Mouse (Mus musculus): ENCODE results near the gene Lmod3. TPM values are rescaled to one million over a fixed set of nuclear protein-coding genes. Genes with fewer than 3 reads are reported as not detected.

The Lmod3 gene
- polyA plus RNA-seq, 1 experiment = 55.6 TPM

DNA sequence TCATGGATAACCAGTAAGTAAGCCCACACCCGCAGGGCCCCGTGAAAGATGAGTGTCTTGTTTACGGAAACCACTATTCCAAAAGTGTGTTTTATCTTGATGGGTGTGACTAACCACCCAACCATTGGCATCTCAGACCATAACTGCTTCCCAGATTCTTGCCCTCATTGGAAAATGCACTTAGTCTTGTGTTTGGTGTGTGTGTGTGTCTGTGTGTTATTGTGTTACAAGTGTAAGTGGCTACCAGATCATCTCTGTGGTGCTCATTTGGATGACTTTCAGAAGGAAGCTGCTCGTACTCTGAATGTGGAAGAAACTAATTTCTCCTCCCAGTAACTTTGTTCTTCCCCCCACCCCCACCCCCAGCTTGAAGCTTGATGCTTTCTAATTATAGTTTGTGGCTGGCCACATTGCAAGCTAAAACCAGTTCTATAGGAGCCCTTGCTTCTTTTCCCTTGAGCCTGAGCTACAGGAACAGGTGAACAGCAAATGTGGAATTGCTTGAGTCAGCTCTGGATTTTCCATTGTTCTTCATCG, 29.6 kb downstream of the Lmod3 start:
- Histone ChIP-seq H3K4me2 (ENCODE audit: low read depth) (peak overlapping the region; percentile 68), H3ac (ENCODE audit: control insufficient read depth, insufficient read length) (no peak overlapping the region), H3K4me3 (peak overlapping the region; percentile 5), H3K36me3 (ENCODE audit: control insufficient read depth, insufficient read depth) (peaks cover 22% of the 10 kb centered on the region), H3K79me2 (ENCODE audit: control insufficient read depth, insufficient read depth) (peaks cover 69% of the 10 kb centered on the region), H3K27me3 (ENCODE audit: control insufficient read depth, insufficient read depth, insufficient read length) (no peaks in the 10 kb centered on the region)
- TF ChIP-seq E2F4 (IDR thresholded peaks at IDR 0.05; ENCODE audit: insufficient read depth) (no peak), TCF12 (IDR thresholded peaks at IDR 0.05; ENCODE audit: insufficient read depth, poor library complexity, severe bottlenecking) (peak; percentile 89), TCF3 (IDR thresholded peaks at IDR 0.05; ENCODE audit: insufficient read length, low read depth) (no peak), MYOG (IDR thresholded peaks at IDR 0.05; ENCODE audit: control insufficient read depth in 1 of 3, insufficient read depth in 1 of 3, insufficient read length in 2 of 3, low read depth in 2 of 3) (peak in 2 of 3 experiments; percentile 18 to 37), REST (IDR thresholded peaks at IDR 0.05; ENCODE audit: insufficient read depth, insufficient read length) (no peak), MAX (IDR thresholded peaks at IDR 0.05; ENCODE audit: low read depth) (no peak), SRF (IDR thresholded peaks at IDR 0.05; ENCODE audit: control insufficient read depth, insufficient read length, low read depth) (no peak), MYOD1 (IDR thresholded peaks at IDR 0.05; ENCODE audit: control insufficient read depth in 1 of 3, insufficient read length in 2 of 3, low read depth in 2 of 3) (peak; percentile 90 to 92 (median 90)), POLR2AphosphoS2 (IDR thresholded peaks at IDR 0.05; ENCODE audit: insufficient read length, low read depth) (peak; percentile 28), USF1 (IDR thresholded peaks at IDR 0.05; ENCODE audit: low read depth) (no peak), CEBPB (IDR thresholded peaks at IDR 0.05; ENCODE audit: insufficient read depth, poor library complexity, severe bottlenecking) (no peak), POLR2A (IDR thresholded peaks at IDR 0.05; ENCODE audit: insufficient read length, low read depth) (no peak)

DNA sequence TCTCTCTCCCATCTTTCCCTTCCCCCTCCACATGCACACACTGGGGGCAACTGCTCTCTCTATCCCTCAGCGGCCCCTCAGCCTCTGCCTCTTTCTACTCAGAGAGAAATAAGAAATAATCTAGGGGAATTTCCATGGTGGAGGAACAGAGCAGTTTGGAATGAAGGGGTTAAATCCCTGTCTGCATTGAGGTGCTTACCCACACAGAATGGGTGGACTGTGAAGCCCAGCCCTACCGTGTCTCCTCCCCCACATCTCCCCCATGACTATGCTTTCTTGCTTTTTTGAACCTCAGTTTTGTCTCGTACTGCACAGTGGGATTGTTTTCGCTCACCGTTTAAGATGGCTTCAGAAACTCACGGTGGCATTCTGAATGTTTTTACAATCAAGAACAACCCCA, 30.2 kb downstream of the Lmod3 start:
- H3K27me3 ChIP-seq (ENCODE audit: control insufficient read depth, insufficient read depth, insufficient read length) = no peaks in the 10 kb centered on the region
- TF ChIP-seq E2F4 (IDR thresholded peaks at IDR 0.05; ENCODE audit: insufficient read depth) = no peak
- TF ChIP-seq SRF (IDR thresholded peaks at IDR 0.05; ENCODE audit: control insufficient read depth, insufficient read length, low read depth) = no peak
- TF ChIP-seq MYOG (IDR thresholded peaks at IDR 0.05; ENCODE audit: control insufficient read depth in 1 of 3, insufficient read depth in 1 of 3, insufficient read length in 2 of 3, low read depth in 2 of 3) = no peak
- no peak for TF ChIP-seq USF1 (IDR thresholded peaks at IDR 0.05; ENCODE audit: low read depth)
- TF ChIP-seq MAX (IDR thresholded peaks at IDR 0.05; ENCODE audit: low read depth) = no peak
- peak; percentile 15 for TF ChIP-seq POLR2A (IDR thresholded peaks at IDR 0.05; ENCODE audit: insufficient read length, low read depth)
- TF ChIP-seq CEBPB (IDR thresholded peaks at IDR 0.05; ENCODE audit: insufficient read depth, poor library complexity, severe bottlenecking) = no peak
- peak; percentile 52 for TF ChIP-seq POLR2AphosphoS2 (IDR thresholded peaks at IDR 0.05; ENCODE audit: insufficient read length, low read depth)
- no peak for TF ChIP-seq TCF12 (IDR thresholded peaks at IDR 0.05; ENCODE audit: insufficient read depth, poor library complexity, severe bottlenecking)
- TF ChIP-seq REST (IDR thresholded peaks at IDR 0.05; ENCODE audit: insufficient read depth, insufficient read length) = no peak
- TF ChIP-seq TCF3 (IDR thresholded peaks at IDR 0.05; ENCODE audit: insufficient read length, low read depth) = no peak
- TF ChIP-seq MYOD1 (IDR thresholded peaks at IDR 0.05; ENCODE audit: control insufficient read depth in 1 of 3, insufficient read length in 2 of 3, low read depth in 2 of 3) = peak in 1 of 3 experiments; percentile 26
- H3K79me2 ChIP-seq (ENCODE audit: control insufficient read depth, insufficient read depth) = peaks cover 73% of the 10 kb centered on the region
- peak overlapping the region; percentile 68 for H3K4me2 ChIP-seq (ENCODE audit: low read depth)
- H3K36me3 ChIP-seq (ENCODE audit: control insufficient read depth, insufficient read depth) = peaks cover 22% of the 10 kb centered on the region
- no peak overlapping the region for H3ac ChIP-seq (ENCODE audit: control insufficient read depth, insufficient read length)
- peak overlapping the region; percentile 5 for H3K4me3 ChIP-seq

DNA sequence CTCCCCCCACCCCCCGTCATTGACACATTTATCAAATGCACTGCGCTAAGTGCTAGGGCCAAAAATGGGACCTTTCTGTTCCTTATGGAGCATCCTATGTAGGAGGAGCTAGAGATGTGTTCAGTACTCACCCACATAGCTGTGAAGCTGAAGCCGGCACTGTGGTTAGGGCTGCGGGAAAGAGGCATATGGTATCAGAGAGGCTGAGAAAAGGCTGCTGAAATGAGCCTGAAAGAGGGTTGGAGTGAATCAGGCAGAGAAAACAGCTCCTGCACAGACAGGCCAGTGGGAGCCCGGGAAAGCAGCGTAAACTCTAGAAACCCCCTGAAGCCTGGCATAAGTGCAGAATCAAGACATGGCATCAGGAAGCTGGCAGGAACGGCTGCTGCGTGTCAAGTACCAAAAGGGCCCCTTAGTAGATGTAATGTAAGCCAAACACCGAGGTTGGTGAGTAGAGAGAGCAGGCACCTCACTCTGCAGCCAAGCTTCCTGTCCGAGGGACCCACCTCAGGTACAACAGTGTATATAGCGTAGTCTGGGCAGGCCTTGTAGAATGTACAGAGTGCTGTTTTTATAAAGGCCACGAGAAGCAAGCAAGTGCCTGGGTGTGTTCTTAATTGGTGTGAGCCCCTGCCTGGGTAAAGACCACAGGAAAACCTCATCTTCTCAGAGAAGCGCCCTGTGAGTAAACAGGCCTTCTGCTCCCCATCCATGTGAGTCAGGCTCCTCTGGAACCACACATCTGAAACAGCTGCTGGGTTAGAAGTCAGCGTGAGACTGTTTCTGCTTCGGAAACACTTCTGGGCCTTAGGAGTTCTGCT, 31.1 kb downstream of the Lmod3 start:
- H3K4me3 ChIP-seq = peak overlapping the region; percentile 5
- peak overlapping the region; percentile 68 for H3K4me2 ChIP-seq (ENCODE audit: low read depth)
- no peak overlapping the region for H3ac ChIP-seq (ENCODE audit: control insufficient read depth, insufficient read length)
- peaks cover 76% of the 10 kb centered on the region for H3K79me2 ChIP-seq (ENCODE audit: control insufficient read depth, insufficient read depth)
- no peaks in the 10 kb centered on the region for H3K27me3 ChIP-seq (ENCODE audit: control insufficient read depth, insufficient read depth, insufficient read length)
- H3K36me3 ChIP-seq (ENCODE audit: control insufficient read depth, insufficient read depth) = peaks cover 17% of the 10 kb centered on the region
- no peak for TF ChIP-seq MAX (IDR thresholded peaks at IDR 0.05; ENCODE audit: low read depth)
- peak in 2 of 3 experiments; percentile 30 to 67 for TF ChIP-seq MYOD1 (IDR thresholded peaks at IDR 0.05; ENCODE audit: control insufficient read depth in 1 of 3, insufficient read length in 2 of 3, low read depth in 2 of 3)
- TF ChIP-seq MYOG (IDR thresholded peaks at IDR 0.05; ENCODE audit: control insufficient read depth in 1 of 3, insufficient read depth in 1 of 3, insufficient read length in 2 of 3, low read depth in 2 of 3) = peak in 2 of 3 experiments; percentile 36 to 64
- peak; percentile 34 for TF ChIP-seq POLR2A (IDR thresholded peaks at IDR 0.05; ENCODE audit: insufficient read length, low read depth)
- TF ChIP-seq E2F4 (IDR thresholded peaks at IDR 0.05; ENCODE audit: insufficient read depth) = no peak
- TF ChIP-seq POLR2AphosphoS2 (IDR thresholded peaks at IDR 0.05; ENCODE audit: insufficient read length, low read depth) = no peak

DNA sequence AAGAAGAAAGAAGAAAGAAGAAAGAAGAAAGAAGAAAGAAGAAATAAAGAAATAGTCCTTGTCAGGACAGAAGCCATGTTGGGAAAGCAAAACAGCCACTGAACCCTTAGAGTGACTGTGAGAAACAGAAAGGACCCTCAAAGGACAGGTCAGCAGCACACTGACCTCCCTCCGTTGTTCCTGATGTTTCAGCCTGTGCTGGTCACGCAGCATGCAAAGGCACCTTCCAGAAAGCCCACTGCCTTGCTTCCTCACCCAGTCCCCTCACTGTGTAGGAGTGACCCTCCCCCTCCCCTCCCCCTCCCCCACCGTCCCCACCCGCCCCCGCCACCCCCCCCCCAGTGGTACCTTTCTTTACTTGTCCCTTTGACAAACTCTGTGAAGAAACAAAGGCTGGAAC, 31.9 kb downstream of the Lmod3 start:
- peaks cover 13% of the 10 kb centered on the region for H3K36me3 ChIP-seq (ENCODE audit: control insufficient read depth, insufficient read depth)
- H3K27me3 ChIP-seq (ENCODE audit: control insufficient read depth, insufficient read depth, insufficient read length) = no peaks in the 10 kb centered on the region
- peaks cover 71% of the 10 kb centered on the region for H3K79me2 ChIP-seq (ENCODE audit: control insufficient read depth, insufficient read depth)
- no peak overlapping the region for H3K4me3 ChIP-seq
- H3ac ChIP-seq (ENCODE audit: control insufficient read depth, insufficient read length) = no peak overlapping the region
- peak overlapping the region; percentile 68 for H3K4me2 ChIP-seq (ENCODE audit: low read depth)
- peak; percentile 64 for TF ChIP-seq POLR2AphosphoS2 (IDR thresholded peaks at IDR 0.05; ENCODE audit: insufficient read length, low read depth)
- no peak for TF ChIP-seq USF1 (IDR thresholded peaks at IDR 0.05; ENCODE audit: low read depth)
